Mouse (Mus musculus) stomach, postnatal 0 days (tissue): ENCODE data around the gene Mpp2.

ENCODE experiments used
- CTCF ChIP-seq: IDR thresholded peaks from 2 replicates; pipeline ENCODE4 v1.5.1; 2016; ENCODE audit warnings: antibody characterized with exemption, low read depth, mild to moderate bottlenecking, moderate library complexity
- EP300 ChIP-seq: optimal IDR thresholded peaks from 2 replicates; pipeline ENCODE3; 2016; ENCODE audit warnings: antibody characterized with exemption

DNA sequence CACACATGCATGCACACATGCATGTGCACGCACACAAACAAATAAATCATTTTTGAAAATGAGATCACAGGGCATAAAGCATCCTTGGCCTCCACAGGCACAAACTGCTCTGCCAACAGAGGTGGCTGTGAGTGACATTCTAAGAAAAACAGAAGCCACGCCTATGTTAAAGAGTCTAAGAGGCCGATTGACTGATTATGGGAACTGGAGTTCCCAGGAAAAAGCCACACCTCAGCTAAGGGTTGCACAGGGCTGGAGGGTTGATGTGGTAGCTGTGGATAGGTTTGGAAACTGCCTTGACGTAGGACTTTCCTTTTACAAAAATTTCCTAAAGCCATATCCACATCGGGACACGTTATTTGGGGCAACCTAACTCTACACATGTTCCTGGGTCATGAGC is 29.1 kb upstream of the Mpp2 start:
- no peak for TF ChIP-seq CTCF
- TF ChIP-seq EP300, result no peak
